Mouse (Mus musculus) embryonic fibroblast, embryonic 13.5 days (primary cell): ENCODE data around the gene Bhlhe40.

ENCODE experiments used
- CTCF ChIP-seq: IDR thresholded peaks from 2 replicates; pipeline ENCODE4 v1.5.1; 2011; ENCODE audit warnings: mild to moderate bottlenecking, control low read depth, low read length, moderate library complexity, borderline replicate concordance; ENCODE audit not compliant: insufficient read depth
- POLR2A ChIP-seq: IDR thresholded peaks from 2 replicates; pipeline ENCODE4 v1.6.1; 2011; ENCODE audit warnings: low read depth, mild to moderate bottlenecking, control low read depth, low read length, moderate library complexity

GRCm38 (mm10) chr6:108647094-108647493 lies 13.3 kb upstream of the Bhlhe40 start:
- TF ChIP-seq CTCF (no peak), POLR2A (no peak)
